Mouse (Mus musculus): ENCODE measurements around the gene Nelfb.
"Not testable (repeated sequence)": the region's sequence is repeated elsewhere in the genome, so short reads cannot be mapped to it uniquely, and the experiment has no call there.

Gene Nelfb

GRCm38 (mm10) chr2:25211121-25211670 lies at the start of gene Nelfb:
Nelfb (minus strand) TSS chr2:25211489.
- DNase-seq (ENCODE audit: inconsistent ontology term): peak; percentile 96

GRCm38 (mm10) chr2:25258887-25259286 lies 47.6 kb upstream of the Nelfb start:
- no peak for DNase-seq (ENCODE audit: inconsistent ontology term)

GRCm38 (mm10) chr2:25257250-25257649 lies 46.0 kb upstream of the Nelfb start:
- DNase-seq (ENCODE audit: inconsistent ontology term): not testable (repeated sequence)

GRCm38 (mm10) chr2:25256443-25257109 lies 45.3 kb upstream of the Nelfb start:
- DNase-seq (ENCODE audit: inconsistent ontology term): not testable (repeated sequence)

- DNase-seq (ENCODE audit: inconsistent ontology term): peak; percentile 96
Measured at GRCm38 (mm10) chr2:25255284-25255779, 44.0 kb upstream of the Nelfb start, which contains the start of gene Tmem203. Tmem203 (plus strand) TSS chr2:25255439.

GRCm38 (mm10) chr2:25252331-25252730 lies 41.0 kb upstream of the Nelfb start:
- no peak for DNase-seq (ENCODE audit: inconsistent ontology term)

- no peak for DNase-seq (ENCODE audit: inconsistent ontology term)
Measured at GRCm38 (mm10) chr2:25246183-25247072, 35.1 kb upstream of the Nelfb start, which contains the start of gene AL732309.1. AL732309.1 (minus strand) TSS chr2:25246863.

- no peak for DNase-seq (ENCODE audit: inconsistent ontology term)
Measured at GRCm38 (mm10) chr2:25244144-25244543, 32.9 kb upstream of the Nelfb start.

- no peak for DNase-seq (ENCODE audit: inconsistent ontology term)
Measured at GRCm38 (mm10) chr2:25243342-25243741, 32.1 kb upstream of the Nelfb start.

- no peak for DNase-seq (ENCODE audit: inconsistent ontology term)
Measured at GRCm38 (mm10) chr2:25242101-25242506, 30.8 kb upstream of the Nelfb start, which contains the start of the genes Rnf208 and Cysrt1. Rnf208 (plus strand) TSS chr2:25242255. Cysrt1 (minus strand) TSS chr2:25242452.

GRCm38 (mm10) chr2:25241438-25241775 lies 30.1 kb upstream of the Nelfb start:
- DNase-seq (ENCODE audit: inconsistent ontology term): no peak

- DNase-seq (ENCODE audit: inconsistent ontology term): peak; percentile 76
Measured at GRCm38 (mm10) chr2:25240723-25241437, 29.6 kb upstream of the Nelfb start.

- DNase-seq (ENCODE audit: inconsistent ontology term): no peak
Measured at GRCm38 (mm10) chr2:25240310-25240709, 29.0 kb upstream of the Nelfb start.

- no peak for DNase-seq (ENCODE audit: inconsistent ontology term)
Measured at GRCm38 (mm10) chr2:25239766-25240165, 28.5 kb upstream of the Nelfb start.

GRCm38 (mm10) chr2:25238106-25238505 lies 26.8 kb upstream of the Nelfb start:
- DNase-seq (ENCODE audit: inconsistent ontology term): no peak

- no peak for DNase-seq (ENCODE audit: inconsistent ontology term)
Measured at GRCm38 (mm10) chr2:25237522-25237921, 26.2 kb upstream of the Nelfb start.

GRCm38 (mm10) chr2:25236614-25237013 lies 25.3 kb upstream of the Nelfb start, which contains the start of gene Rnf224:
Rnf224 (minus strand) TSS chr2:25236787.
- no peak for DNase-seq (ENCODE audit: inconsistent ontology term)

GRCm38 (mm10) chr2:25234551-25235220 lies 23.4 kb upstream of the Nelfb start:
- no peak for DNase-seq (ENCODE audit: inconsistent ontology term)

- DNase-seq (ENCODE audit: inconsistent ontology term): no peak
Measured at GRCm38 (mm10) chr2:25234050-25234449, 22.8 kb upstream of the Nelfb start, which contains the start of gene Slc34a3. Slc34a3 (minus strand) TSS chr2:25234364.

GRCm38 (mm10) chr2:25233421-25233820 lies 22.1 kb upstream of the Nelfb start:
- DNase-seq (ENCODE audit: inconsistent ontology term): no peak

GRCm38 (mm10) chr2:25231038-25231437 lies 19.7 kb upstream of the Nelfb start:
- DNase-seq (ENCODE audit: inconsistent ontology term): no peak
